Mouse (Mus musculus): ENCODE results near the gene Camsap1. TPM values are rescaled to one million over a fixed set of nuclear protein-coding genes. Genes with fewer than 3 reads are reported as not detected.

The Camsap1 gene
- polyA plus RNA-seq (2012; rRNA removed), result 2.3 and 2.8 TPM in 2 replicates
- 4.7 and 6.6 TPM in 2 replicates for polyA plus RNA-seq (2014; fragmentation: Nextera tagmentation; extraction: Ambion mirVana)

DNA sequence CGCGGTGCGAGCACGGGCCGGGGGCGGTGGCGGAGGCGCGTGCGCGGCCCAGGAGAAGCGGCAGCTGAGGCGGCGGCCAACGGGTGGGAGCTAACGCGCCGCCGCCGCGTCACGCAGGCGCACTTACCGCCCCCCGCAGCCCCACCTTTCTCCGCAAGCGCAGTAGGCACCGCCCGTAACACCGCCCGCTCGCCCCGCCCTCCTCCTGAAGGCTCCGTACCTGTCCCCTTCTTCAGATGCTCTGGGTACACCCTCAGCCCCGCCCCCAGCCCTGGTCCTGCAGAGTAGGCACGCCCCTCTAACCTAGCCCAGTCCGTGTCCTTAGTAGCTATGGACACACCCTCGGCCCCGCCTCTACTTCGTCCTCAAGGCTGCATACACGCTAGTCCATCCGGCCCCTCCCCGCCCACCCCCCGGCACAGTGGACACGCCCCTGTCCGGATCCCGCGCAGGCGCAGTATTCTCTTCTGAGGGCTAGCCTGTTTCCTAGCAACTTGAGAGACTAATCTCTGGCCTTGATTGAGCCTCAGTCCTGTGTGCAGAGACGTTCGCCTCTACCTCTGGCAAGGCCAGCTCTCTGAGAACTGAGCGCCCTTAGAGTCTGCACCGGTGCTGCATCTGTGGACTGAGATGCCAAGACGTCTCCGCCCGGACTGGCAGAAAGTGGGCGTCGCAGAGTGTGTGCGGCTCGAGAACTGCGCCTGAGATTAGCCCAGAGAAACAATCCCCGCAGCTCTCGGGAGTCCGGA is at the start of gene Camsap1:
Gene Camsap1, minus strand, starts transcription at position 124 of the 749 bp plus-strand sequence.
- WGBS (ENCODE audit: insufficient replicate concordance), result under 1% methylated on average over 62 of the region's 64 CpGs
- Histone ChIP-seq H3K4me3 (ENCODE audit: insufficient read depth in 1 of 2, low read depth in 2 of 2, low read length in 2 of 2) (peak within 1 kb of the TSS; percentile 84 to 92), H3K4me1 (replicated peaks; ENCODE audit: control insufficient read depth in 2 of 2, insufficient read depth in 2 of 2, low read length in 1 of 2) (peaks cover 14 to 17% of the 10 kb centered on the region in 2 experiments), H3K36me3 (replicated peaks; ENCODE audit: control insufficient read depth, insufficient read depth, low read depth) (peaks cover 2% of the 10 kb centered on the region; the same call in 1 of the 2 replicates), H3K4me2 (ENCODE audit: low read depth) (peak within 1 kb of the TSS; percentile 78), H3K9ac (replicated peaks) (peak within 1 kb of the TSS; percentile 89), H3K9me3 (ENCODE audit: control insufficient read depth, low read length) (no peaks in the 10 kb centered on the region), H3K27me3 (ENCODE audit: control insufficient read depth, insufficient read depth, low read length) (no peaks in the 10 kb centered on the region), H3K27ac (peak within 1 kb of the TSS; percentile 58)
- peak; percentile 100 for DNase-seq (ENCODE audit: low read depth in 3 of 3, low spot score in 3 of 3)
- TF ChIP-seq EP300 (IDR thresholded peaks at IDR 0.05; ENCODE audit: low read depth) (no peak), CTCF (IDR thresholded peaks at IDR 0.05; ENCODE audit: low read depth) (no peak)
- peak; percentile 99 for ATAC-seq (ENCODE audit: insufficient read depth)

DNA sequence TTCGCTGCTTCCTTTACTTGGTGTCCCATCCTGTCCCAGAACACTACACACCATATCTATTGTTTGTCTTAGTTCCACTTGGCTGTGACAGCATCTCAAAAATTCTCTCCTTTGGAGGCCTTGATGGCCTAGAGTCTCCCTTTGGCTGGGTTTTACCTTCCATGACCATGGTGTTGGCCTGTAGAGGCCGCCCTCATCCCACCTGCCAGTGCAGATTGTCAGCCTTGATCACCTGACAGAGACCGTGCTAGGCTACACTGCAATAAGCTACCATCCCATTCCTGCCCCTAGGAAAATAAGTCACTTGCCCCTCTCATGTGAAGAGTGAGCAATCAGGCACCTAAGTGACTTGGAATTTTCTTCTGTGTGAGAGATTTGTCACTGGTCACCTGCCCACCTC is 47.2 kb upstream of the Camsap1 start:
- WGBS (ENCODE audit: insufficient replicate concordance), result 49% methylated on average over 3 of the region's 3 CpGs
- no peak overlapping the region for H3K9ac ChIP-seq (replicated peaks)
- no peaks in the 10 kb centered on the region for H3K9me3 ChIP-seq (ENCODE audit: control insufficient read depth, low read length)
- ATAC-seq (ENCODE audit: insufficient read depth), result peak; percentile 59
- DNase-seq (ENCODE audit: low read depth in 3 of 3, low spot score in 3 of 3), result no peak
- TF ChIP-seq EP300 (IDR thresholded peaks at IDR 0.05; ENCODE audit: low read depth) (no peak), CTCF (IDR thresholded peaks at IDR 0.05; ENCODE audit: low read depth) (peak; percentile 81)
- H3K27ac ChIP-seq, result no peak overlapping the region
- no peak overlapping the region for H3K4me3 ChIP-seq (ENCODE audit: insufficient read depth in 1 of 2, low read depth in 2 of 2, low read length in 2 of 2)
- no peak overlapping the region for H3K4me2 ChIP-seq (ENCODE audit: low read depth)
- H3K27me3 ChIP-seq (ENCODE audit: control insufficient read depth, insufficient read depth, low read length), result no peaks in the 10 kb centered on the region; the same call in 1 of the 2 replicates
- peaks cover 4 to 11% of the 10 kb centered on the region in 2 experiments for H3K4me1 ChIP-seq (replicated peaks; ENCODE audit: control insufficient read depth in 2 of 2, insufficient read depth in 2 of 2, low read length in 1 of 2)
- no peaks in the 10 kb centered on the region for H3K36me3 ChIP-seq (replicated peaks; ENCODE audit: control insufficient read depth, insufficient read depth, low read depth)

DNA sequence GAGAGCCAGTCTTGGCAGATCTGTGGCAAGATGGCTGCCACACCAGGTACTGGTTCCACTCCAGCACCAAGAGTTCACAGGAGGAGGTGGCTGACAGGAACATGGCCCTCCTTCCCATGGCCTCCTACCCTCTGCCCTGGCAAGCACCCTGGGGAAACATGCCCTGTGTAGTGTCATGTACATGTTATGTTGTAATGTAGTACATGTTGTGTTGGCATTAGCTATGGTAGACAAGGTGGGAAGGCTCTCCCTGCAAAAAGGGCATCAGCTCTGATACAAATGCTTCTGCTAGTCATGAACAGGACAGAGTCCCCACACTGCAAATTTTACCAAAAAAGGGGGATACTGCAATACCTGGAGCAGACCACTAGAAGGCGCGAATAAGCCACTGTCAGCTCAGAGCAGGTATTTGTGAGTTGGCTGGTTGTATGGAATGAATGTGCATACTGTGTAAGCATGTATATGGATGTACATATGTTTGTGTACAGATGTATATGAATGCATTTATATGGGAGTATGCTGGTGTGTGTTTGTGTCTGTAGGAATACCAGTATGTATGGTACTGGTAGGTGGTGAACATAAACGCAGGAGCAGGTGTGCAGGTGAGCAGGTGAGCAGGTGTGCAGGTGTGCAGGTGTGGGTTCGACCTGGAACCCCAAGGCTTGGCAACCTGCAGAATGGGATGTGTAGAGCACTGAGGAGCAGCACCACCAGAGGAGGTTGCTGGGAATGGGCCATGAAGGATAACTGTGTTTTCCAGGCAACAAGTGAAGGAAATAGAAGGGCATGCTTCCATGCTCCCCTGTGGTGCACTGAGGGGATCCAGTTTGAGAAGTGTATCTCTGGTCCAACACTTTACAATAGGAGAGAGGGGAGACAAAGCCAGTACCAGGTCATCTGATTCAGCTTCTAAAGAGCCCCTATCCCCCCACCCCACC is 41.3 kb upstream of the Camsap1 start:
- H3K9ac ChIP-seq (replicated peaks), result peak overlapping the region; percentile 37
- DNase-seq (ENCODE audit: low read depth in 3 of 3, low spot score in 3 of 3) (no peak), ATAC-seq (ENCODE audit: insufficient read depth) (no peak)
- WGBS (ENCODE audit: insufficient replicate concordance), result 30% methylated on average over 4 of the region's 4 CpGs
- peaks cover 3 to 12% of the 10 kb centered on the region in 2 experiments; a peak in 3 of 4 replicates for H3K4me1 ChIP-seq (replicated peaks; ENCODE audit: control insufficient read depth in 2 of 2, insufficient read depth in 2 of 2, low read length in 1 of 2)
- peak overlapping the region; percentile 70 for H3K27ac ChIP-seq
- TF ChIP-seq CTCF (IDR thresholded peaks at IDR 0.05; ENCODE audit: low read depth) (peak; percentile 94), EP300 (IDR thresholded peaks at IDR 0.05; ENCODE audit: low read depth) (no peak)
- no peaks in the 10 kb centered on the region for H3K9me3 ChIP-seq (ENCODE audit: control insufficient read depth, low read length)
- H3K36me3 ChIP-seq (replicated peaks; ENCODE audit: control insufficient read depth, insufficient read depth, low read depth), result peaks cover 2% of the 10 kb centered on the region
- no peak overlapping the region for H3K4me3 ChIP-seq (ENCODE audit: insufficient read depth in 1 of 2, low read depth in 2 of 2, low read length in 2 of 2)
- H3K27me3 ChIP-seq (ENCODE audit: control insufficient read depth, insufficient read depth, low read length), result no peaks in the 10 kb centered on the region
- H3K4me2 ChIP-seq (ENCODE audit: low read depth), result no peak overlapping the region

DNA sequence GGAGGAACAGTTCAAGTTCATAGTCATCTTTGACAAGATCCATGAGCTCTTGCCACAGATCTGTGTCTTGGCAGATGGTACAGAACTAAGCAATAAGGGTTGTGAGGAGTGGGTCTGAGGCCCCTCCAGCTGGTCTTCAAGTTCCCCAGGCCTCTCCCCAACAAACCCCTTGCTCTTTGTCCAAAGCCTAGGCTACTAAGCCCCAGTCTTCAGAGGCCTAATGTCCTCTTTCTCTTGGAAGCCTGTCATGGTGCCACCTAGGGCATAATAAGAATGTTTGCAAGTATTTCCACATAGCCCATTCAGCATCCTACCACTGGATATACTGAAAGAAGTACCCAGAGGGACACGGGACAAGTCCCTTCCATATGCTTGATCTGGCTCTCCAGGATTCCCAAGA is 39.5 kb upstream of the Camsap1 start:
- no peak for TF ChIP-seq CTCF (IDR thresholded peaks at IDR 0.05; ENCODE audit: low read depth)
- Histone ChIP-seq H3K27me3 (ENCODE audit: control insufficient read depth, insufficient read depth, low read length) (no peaks in the 10 kb centered on the region), H3K4me3 (ENCODE audit: insufficient read depth in 1 of 2, low read depth in 2 of 2, low read length in 2 of 2) (no peak overlapping the region), H3K4me1 (replicated peaks; ENCODE audit: control insufficient read depth in 2 of 2, insufficient read depth in 2 of 2, low read length in 1 of 2) (peaks cover 12 to 24% of the 10 kb centered on the region in 2 experiments), H3K9ac (replicated peaks) (peak overlapping the region; percentile 21; the same call in 1 of the 2 replicates), H3K9me3 (ENCODE audit: control insufficient read depth, low read length) (no peaks in the 10 kb centered on the region), H3K4me2 (ENCODE audit: low read depth) (no peak overlapping the region; the same call in 1 of the 2 replicates), H3K36me3 (replicated peaks; ENCODE audit: control insufficient read depth, insufficient read depth, low read depth) (peaks cover 14% of the 10 kb centered on the region), H3K27ac (peak overlapping the region; percentile 67)
- ATAC-seq (ENCODE audit: insufficient read depth) (no peak), DNase-seq (ENCODE audit: low read depth in 3 of 3, low spot score in 3 of 3) (no peak)
- WGBS (ENCODE audit: insufficient replicate concordance), result 79% methylated on average over 1 of the region's 1 CpGs
